Mouse (Mus musculus) heart, adult 11 months (tissue): ENCODE results near the gene Zic5.
A peak's percentile ranks its signal among the peaks of the same experiment; 100 is the strongest.
"Not testable (repeated sequence)": the region's sequence is repeated elsewhere in the genome, so short reads cannot be mapped to it uniquely, and the experiment has no call there.

Experiments used
- DNase-seq: peaks from one replicate; pipeline ENCODE4 v3.0.0; 2022

Zic5 gene

DNA sequence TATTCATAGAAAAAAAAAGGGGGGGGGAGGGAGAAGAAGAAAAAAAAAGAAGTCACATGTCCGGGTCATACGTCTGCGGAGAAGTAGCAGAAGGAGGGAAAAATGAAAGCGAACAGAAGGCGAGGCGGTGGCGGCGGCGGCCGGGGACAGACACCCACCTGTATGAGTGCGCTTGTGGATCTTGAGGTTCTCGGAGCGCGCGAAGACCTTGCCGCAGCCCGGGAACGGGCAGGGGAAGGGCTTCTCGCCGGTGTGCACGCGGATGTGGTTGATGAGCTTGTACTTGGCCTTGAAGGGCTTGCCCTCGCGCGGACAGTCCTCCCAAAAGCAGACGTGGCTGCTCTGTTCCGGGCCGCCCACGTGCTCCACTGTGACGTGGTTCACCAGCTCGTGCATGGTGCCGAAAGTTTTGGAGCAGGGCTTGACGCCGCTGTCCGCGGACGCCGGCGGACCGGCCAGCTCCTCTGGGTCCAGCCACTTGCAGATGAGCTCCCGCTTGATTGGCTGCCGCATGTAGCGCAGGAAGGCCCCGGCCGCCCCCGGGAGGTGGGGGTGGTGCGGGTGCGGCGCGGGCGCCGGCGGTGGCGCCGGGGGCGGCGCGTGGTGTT is 1.6 kb downstream of the Zic5 start:
- peak; percentile 94 for DNase-seq

DNA sequence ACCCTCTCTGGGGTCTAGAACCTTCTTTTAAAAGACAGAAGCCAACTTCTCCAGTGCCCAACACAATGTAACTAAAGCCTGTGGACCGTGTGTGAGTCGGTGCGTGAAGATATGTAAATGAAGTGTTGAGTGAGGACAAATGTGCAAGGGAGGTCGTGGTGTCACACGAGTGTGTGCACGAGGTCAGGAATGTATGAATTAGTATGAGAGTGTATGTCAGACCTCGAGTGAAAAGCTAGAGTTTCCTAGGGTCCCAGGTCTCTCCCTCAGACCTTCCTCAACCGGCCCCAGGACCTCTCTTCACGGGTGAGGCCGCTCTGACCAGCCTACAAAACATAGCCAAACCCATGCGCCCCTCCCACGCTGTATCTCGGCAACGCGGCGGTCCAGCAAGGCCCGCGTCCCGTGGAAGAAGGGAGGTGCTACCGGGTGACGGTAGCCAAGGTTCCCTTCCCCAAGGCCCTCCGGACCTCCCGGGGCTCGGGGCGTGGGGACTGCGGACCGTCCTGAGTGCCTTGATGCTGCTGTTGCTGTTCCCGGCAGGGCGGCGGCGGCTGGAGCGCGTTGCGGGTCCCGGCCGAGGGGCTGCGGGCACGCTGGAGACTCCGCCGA is 2.3 kb downstream of the Zic5 start:
- DNase-seq = peak; percentile 90

DNA sequence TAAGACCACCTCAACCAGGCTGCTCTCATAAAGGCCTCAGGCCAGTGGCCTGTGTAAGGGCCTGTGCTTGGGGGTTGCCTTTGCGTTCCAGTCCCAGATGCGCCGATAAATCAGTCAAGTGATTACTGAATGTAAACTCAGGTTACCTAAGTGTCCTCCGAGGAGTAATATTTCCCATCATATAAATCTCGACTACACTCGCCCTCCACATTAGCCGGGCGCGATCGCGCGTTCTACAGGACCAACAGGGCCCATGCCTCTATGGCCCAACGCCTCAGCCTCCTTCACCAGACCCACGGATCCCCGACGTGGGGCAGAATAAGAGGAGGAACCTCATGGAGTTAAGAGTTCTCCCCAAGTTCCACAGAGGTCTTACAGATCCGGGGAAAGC is 2.8 kb downstream of the Zic5 start:
- no peak for DNase-seq

DNA sequence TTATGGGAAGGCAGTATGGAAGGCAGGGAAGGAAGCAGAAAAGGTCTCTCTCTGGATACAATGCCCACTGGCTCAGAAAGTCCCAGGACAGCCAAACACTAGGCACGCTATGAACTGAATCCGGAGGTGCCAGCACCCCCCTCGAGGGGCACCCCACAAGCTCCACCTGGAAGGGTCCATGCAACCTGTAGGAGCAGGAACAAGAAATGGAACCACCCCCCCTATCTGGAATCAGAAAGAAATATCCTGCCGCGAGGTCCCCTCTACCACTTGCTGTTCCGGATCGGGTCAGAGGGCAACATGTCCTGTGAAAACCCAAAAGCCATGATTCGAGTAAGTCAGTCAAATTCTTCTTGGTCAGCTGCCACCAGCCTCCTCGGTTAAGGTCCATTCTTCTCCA is 3.5 kb downstream of the Zic5 start:
- DNase-seq = no peak

DNA sequence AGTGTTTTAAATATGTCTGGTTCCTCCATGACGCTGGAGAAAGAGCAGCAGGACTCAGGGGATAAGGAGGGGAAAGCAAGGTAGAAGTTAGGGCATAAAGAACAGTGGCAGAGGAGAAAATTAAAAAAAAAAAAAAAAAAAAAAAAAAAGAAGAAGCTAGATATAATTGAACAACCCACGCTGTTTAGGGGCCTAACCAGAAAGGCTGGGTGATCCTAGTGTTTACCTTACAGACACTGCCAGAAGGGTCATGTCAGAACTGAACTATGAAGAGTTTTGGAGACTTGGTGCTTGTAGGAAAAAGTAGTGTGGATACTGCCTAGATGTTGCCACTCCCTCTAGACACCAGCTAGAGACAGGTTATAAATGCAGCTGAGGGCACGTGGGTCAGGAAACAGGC is 4.0 kb downstream of the Zic5 start:
- DNase-seq = no peak

DNA sequence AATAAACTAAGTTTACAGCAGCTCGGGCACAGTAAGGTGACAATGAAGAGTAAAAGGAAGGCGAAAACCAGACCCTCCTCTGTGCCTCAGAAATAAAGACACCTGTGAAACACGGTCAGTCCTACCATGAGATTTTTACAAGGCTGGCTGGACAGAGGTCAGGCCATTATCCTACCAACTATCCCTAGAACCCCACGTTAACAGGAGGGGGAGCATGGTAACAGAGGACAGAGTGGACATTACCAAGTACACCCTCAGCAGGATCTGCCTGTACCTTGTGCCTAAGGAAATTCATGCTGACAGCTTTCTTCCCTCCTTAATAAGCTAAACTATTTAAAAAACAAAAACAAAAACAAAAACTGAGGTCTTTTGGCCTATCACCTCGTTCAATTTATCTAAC is 5.3 kb downstream of the Zic5 start:
- DNase-seq = no peak

DNA sequence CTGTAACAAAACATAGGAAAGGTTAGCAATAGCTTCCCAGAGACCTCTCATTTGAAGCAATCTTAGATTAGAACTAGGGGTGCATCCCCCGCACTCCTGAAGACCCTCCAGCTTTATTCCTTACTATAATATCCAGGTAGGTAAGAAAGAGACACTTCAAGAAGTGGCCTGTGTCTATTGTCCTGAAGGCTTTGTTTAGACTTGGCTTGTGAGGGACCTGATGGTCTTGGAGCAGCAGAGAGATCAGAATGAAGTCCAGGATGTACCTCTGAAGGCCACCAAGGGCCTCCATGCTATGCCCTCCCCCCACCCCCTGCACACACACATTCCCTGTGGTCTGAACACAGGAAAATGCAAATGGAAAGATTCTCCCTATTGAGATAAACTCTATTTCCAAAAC is 5.7 kb downstream of the Zic5 start:
- DNase-seq = no peak

DNA sequence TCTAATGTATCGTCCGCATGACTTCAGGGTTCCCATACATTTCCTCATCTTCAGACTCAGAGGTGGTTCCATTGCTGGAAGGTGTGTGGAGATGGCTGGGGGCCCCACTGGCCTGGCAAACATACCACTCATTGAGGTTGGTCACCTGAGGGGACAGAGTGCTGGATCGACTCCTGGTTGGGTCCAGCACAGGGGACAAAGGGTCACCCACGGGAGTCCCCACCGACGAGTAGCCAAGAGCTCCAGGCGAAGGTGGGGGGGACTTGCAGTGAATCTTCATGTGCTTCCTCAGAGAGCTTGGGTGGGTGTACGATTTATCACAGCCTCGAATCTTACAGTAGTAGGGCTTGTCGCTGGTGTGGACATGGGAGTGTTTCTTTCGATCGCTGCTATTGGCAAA is 6.1 kb downstream of the Zic5 start:
- not testable (repeated sequence) for DNase-seq

DNA sequence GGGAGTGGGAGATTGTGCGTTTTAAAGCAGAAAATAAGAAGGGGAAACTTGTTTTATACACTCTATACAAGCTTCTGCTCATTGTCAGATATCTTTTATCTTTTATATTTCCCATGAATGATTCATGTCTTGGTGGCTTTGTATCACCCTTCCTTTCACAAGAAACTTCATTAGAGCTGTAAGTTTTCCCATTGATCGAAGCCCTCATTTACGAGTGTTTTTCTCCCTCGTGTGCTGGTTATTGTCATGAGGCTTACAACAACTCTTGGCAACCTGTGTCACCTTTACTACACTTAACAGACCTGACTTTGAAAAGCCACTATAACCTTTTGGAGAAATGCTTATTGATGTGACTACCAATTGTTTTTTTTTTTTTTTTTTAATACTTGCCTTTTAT is 9.9 kb downstream of the Zic5 start:
- no peak for DNase-seq

DNA sequence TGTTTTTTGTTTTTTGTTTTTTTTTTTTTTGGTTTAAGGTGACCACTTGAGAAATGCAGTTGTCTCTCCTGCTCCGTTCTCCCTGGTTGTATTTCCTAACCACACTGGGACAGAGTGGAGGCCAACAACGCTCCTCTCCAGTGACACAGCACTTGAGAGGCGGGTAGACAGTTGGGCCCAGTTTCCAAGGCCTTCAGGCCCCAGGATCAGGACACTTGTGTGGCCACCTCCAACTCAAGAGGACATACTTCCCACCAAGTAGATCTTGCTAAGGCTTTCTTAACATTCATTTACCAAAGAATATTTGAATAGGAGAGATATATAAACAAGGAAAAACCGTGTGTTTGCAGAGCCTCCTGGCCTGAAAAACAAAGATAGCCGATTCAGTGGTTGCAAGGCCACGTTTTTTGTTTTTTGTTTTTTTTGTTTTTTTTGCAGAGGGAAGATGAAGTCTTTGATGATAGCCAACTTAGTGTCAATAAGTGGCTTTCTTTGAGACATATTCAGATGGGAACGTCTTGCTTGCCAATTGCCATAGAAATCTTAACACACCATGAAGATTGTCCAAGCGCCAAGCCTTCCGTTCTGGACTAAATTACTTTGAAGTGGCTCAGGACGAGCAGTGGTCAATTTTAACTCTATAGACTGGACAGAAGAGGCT is 10.4 kb downstream of the Zic5 start:
- DNase-seq = no peak

DNA sequence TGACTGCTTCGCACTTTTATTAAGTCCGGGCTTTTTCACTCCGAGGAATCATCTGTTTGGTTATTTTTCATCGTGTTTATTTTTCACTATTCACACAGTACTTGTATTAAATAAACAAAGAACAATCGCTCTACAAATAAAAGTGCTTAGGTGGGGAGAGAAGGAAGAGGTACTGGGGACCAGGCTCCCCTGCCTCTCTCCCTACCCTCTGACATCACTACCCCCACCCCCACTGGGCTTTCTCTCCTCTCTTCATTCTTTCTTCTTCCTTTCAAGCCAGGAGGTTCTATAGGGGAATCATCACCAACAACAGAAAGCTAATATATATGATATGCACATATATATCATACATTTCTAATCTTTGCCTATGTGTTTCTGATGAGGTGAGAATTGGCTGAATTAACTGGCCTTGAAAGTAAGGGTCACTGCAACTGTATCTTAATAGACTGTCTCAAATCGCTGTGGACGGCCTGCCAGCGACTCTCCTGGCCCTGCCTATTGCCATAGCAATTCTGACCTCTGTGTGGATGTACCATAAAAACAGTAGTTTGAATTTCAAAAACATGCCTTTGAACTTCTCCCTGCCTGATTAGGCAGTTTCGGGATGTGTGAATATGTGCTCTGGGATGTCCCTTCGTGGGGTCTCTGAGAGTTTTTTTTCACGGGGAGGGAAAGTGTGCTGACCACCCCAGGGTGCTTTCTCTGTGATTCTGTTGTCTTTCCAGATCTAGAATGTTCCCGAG is 11.3 kb downstream of the Zic5 start:
- DNase-seq = no peak

DNA sequence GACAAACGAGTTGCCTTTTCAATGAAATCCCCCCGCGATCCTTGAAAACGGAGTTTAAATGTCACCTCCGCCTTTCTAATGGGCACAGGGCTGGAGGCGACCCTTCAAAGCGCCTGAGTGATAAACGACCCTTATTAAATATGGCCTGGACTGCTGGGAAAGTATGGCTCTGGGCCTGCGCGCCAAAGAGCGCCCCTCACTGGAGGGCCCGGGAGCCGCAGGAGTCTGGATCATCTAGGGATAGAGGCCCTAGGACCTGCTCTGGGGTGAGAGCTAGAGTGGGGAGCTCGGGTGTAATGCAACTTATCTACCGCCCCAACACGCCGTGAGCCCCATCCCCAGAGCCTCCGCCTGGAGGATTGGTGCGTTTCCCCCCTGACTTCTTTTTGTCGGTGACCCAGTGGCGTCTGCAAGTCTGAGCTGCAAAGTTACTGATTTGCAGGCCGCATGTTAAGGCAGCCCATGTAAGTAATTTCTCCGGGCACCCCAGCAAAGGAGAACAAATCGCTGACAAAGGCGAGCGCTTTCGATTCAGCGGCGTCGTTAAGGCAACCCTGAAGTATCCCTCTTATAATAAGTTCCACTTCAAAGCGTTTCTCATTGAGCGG is 12.0 kb downstream of the Zic5 start:
- DNase-seq = no peak

DNA sequence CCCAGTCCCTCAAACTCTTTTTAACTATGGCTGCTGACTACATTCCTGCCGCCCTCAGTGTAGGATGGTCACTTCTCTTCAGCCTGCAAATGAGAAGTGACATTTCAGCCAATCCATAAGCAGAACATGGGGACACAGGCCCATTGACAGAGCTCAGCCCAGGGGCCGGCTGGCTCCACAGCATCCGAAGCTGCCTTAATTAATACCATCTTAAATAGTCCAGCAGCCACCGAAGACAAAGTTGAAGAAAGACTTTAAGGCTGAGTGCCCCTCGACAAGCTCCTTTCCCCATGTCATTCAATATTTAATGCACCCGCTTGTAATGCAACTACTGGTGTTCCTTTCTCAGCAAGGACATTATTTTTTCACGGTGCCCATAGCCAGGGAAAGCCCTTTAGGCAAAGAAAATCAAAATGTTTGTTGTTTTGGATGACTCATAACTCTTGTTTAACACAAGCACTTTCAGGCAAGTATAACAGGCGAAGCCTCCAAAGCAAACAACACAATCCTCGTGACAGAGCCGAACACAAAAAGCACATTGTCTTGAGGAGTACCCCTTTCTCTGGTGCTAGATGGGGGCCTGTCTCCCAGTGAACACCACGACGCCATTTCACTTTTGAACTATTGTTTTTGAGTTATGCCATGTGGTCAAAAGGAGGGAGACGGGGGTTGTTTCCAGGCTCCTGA is 12.6 kb downstream of the Zic5 start:
- DNase-seq = no peak

DNA sequence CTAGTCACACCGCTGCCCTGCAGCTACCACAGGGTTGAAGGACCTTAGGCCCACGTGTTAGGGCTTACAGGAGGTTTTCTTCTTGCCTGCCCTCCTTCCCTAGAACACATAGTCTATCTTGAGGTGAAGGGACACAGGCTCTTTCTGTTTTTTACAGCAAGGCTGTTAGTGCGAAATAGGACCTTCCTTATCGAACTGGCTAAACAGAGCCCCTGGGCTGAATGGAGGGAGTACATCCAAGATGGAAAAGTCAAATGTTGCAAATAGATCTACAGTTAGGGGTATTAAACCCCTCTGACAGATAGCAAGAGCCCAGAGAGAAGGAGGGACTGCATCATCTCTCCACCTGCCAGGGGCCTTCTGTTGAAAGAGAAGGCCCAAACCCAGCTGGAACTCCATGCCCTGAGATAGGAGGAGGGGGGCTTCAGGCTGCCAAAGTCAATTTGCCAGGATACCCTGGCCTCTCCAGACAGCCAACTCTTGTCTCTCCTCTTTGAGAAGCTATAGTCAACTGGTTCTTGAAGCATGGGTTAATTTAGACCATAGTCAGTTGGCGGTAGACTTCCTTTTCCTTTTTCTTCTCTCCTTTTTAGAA is 13.8 kb downstream of the Zic5 start:
- DNase-seq = no peak

DNA sequence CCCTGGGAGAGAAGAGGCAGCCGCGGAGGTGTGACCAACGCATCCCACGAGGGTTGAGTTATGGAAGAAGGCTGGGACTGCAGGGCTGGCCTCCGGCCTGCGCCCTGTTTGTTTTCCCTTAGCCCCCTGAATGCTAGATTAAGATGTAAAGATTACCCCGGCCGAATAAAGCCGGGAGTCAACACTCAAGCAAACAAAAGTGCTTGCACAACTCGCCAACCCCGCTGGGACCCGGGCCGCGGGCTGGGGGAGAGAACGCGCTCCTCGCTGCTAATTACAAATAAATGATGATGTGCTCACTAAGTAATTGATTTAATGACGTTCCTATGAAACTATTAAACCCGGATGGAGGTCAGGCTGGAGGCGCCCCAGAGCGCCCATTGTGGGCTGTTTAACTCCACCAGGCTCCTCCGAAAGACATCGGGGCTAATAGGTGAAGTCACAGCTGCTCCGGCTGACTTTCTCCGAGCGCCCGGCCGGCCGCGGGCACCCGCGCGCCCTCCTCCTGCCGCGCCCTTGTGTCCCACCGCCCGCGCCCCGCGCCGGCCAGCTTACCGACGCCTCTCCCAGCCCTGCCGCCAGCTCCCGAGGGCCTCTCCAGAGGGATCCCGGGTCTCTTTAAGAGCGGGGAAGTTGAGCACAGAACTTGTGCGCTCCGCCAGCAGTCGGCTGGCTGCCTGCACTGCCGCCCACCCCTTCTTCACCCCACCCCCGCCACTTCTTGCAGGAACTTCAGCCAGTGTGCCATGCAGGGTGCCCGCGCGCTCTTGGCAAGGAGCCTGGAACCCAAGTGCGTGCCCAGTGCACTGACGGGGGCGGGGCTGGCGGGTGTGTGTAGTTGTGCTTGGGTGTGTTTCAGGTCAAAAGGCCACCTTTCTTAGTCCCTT is 14.7 kb downstream of the Zic5 start, which contains the start of gene Gm5089:
Gene Gm5089, minus strand, starts transcription at position 620 of the 887 bp plus-strand sequence.
- DNase-seq = peak; percentile 88

DNA sequence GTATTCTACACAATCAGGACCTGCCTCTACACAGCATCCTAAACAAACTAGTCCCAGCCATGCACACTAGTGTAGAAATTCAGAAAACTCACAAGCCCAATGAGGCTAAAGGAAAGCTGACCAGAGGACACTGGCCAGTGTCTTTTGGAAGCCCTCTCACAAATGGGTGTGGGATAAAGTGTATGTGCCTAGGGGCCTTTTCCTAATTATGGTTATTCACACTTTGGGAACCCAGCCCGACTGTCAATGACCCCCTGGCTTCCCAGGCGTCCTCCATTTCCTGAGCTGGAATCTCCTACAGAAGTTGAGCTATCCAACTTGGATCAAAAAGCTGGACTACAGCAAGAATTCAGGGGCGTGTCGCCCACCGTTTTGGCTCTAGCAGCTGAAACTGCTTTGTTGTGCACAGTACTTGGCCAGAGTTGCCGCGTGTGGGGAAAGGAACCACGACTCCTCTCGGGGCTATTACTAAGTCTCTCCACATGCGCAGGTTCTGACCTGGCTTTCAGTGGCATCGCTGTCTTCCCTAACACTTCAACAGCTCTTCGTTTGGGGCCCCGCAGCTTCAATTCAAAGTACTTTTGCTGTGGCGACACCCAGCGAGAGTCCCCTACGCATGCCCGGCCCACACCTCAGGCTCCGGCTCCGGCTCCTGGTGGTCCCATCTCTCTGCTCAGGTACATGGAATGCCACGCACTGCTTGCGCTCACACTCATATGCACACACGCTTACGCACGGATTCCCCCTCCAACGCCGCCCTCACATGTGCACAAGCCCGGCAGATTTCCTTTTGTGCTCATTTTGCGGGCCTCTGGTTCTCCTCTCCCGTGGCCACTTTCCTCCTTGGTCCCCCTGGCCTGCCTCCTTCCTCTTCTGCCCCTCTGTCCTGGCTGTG is 15.6 kb downstream of the Zic5 start:
- DNase-seq = no peak

DNA sequence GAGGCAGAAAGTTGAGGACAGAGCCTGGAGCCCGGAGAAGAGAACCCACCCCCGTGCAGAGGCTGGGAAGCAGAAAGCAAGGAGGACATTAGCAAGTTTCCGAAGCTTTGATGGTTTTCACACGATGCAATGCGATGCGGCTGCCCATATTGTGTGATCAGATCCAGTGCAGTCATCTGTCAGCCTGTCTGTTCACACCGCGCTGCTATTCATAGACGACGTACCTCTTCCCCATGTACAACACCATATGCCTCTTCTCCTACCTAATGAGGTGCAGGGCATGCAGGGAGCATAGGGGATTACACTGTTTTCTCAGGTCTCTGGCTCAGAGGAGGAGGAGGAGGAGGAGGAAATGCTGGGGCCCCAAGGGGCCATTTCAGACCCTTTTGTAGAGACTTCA is 28.6 kb downstream of the Zic5 start:
- DNase-seq = peak; percentile 17

DNA sequence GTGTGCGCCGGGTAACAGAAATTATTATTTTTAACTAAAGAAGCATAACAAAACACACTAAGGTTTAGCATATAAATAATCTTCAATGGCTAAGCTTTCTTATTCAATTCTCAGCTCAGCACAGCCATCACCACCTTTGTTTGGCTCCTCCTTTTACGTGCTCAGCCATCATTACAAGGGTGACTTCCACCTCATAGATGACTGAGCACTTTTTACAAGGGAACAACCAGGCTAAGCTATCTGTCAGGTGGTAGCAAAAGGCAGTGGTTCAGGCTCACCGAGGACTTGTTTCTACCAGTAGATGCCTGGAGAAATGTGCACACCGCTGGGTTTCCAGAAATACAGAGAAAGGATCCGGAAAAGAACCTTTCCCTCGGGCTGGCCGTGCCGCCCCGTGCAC is 31.4 kb downstream of the Zic5 start:
- DNase-seq = no peak

DNA sequence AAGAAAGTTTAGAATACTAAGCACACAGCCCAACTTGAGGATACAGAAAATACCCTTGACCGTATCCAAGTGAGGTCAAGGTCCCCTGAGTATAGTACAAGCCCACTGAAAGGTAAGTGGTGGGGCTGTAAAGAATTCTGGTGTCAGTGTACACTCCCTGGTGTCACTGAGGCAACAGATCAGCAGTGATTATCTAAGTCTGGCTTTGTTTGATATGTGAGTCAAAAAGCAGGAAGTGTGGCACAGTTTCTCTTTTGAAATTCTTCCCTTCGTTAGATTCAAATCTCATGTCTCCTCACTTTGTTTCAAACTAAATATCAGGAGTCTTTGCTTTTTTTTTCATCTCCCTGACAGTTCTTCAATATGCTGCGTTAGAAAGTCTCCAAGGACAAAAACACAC is 32.9 kb downstream of the Zic5 start:
- DNase-seq = no peak

DNA sequence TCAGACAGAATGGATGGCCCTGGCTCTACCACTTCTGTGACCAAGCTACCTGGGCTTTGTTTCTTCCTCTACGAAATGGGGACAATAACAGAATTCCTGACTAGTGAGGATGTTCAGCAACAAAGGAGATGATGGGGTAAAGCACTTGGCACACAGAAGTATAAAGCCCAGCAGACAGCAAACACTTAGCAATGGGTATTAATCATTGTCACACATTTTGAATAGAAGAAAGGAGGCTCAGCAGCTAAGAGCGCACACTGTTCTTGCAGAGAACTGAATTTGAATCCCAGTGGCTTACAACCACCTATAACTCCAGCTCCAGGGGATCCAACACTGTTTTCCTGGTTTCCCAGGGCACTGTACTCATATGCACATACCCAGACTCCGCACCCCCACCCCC is 37.8 kb downstream of the Zic5 start:
- no peak for DNase-seq
